Mouse (Mus musculus): ENCODE measurements around the gene Spen. TPM values are rescaled to one million over a fixed set of nuclear protein-coding genes. Genes with fewer than 3 reads are reported as not detected.

Spen gene
- polyA plus RNA-seq, 1 experiment, result 41.7 TPM

GRCm38 (mm10) chr4:141506352-141506751 is 32.0 kb downstream of the Spen start:
- Histone ChIP-seq H3K4me1 (ENCODE audit: control insufficient read depth, insufficient read depth, low read length) (peaks cover 40% of the 10 kb centered on the region), H3K4me3 (ENCODE audit: insufficient read depth, low read depth, low read length) (0 out of 2 replicates have a peak overlapping the region, but pooled peaks have one; percentile 0), H3K27ac (ENCODE audit: insufficient read depth, low read depth, low read length) (peak overlapping the region; percentile 71)
- TF ChIP-seq POLR2A (IDR thresholded peaks at IDR 0.05; ENCODE audit: insufficient read depth, low read depth, low read length) (no peak), CTCF (IDR thresholded peaks at IDR 0.05; ENCODE audit: insufficient read depth, low read depth, low read length) (no peak)
- 14% methylated on average over 10 of the region's 10 CpGs for WGBS

DNA sequence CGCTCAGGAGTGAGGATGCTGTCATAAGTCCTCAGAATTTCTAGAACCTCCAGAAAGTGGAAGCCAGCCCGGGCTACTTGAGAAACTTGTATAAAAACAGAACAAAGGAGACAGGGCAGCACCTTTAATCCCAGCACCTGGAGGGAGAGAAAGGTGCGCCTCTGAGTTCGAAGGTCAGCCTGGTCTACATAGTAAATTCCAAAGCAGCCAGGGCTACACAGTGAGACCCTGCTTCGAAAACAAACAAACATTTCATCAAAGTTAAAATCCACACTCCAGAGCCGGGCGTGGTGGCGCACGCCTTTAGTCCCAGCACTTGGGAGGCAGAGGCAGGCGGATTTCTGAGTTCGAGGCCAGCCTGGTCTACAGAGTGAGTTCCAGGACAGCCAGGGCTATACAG is 32.6 kb downstream of the Spen start:
- H3K27ac ChIP-seq (ENCODE audit: insufficient read depth, low read depth, low read length), result no peak overlapping the region
- H3K4me1 ChIP-seq (ENCODE audit: control insufficient read depth, insufficient read depth, low read length), result peaks cover 39% of the 10 kb centered on the region
- no peak overlapping the region for H3K4me3 ChIP-seq (ENCODE audit: insufficient read depth, low read depth, low read length)
- TF ChIP-seq POLR2A (IDR thresholded peaks at IDR 0.05; ENCODE audit: insufficient read depth, low read depth, low read length) (no peak), CTCF (IDR thresholded peaks at IDR 0.05; ENCODE audit: insufficient read depth, low read depth, low read length) (no peak)
- WGBS, result 92% methylated on average over 11 of the region's 11 CpGs

GRCm38 (mm10) chr4:141504471-141504870 is 33.9 kb downstream of the Spen start:
- H3K4me3 ChIP-seq (ENCODE audit: insufficient read depth, low read depth, low read length), result no peak overlapping the region
- no peak overlapping the region for H3K27ac ChIP-seq (ENCODE audit: insufficient read depth, low read depth, low read length)
- 92% methylated on average over 4 of the region's 4 CpGs for WGBS
- TF ChIP-seq POLR2A (IDR thresholded peaks at IDR 0.05; ENCODE audit: insufficient read depth, low read depth, low read length) (no peak), CTCF (IDR thresholded peaks at IDR 0.05; ENCODE audit: insufficient read depth, low read depth, low read length) (no peak)
- H3K4me1 ChIP-seq (ENCODE audit: control insufficient read depth, insufficient read depth, low read length), result peaks cover 42% of the 10 kb centered on the region

DNA sequence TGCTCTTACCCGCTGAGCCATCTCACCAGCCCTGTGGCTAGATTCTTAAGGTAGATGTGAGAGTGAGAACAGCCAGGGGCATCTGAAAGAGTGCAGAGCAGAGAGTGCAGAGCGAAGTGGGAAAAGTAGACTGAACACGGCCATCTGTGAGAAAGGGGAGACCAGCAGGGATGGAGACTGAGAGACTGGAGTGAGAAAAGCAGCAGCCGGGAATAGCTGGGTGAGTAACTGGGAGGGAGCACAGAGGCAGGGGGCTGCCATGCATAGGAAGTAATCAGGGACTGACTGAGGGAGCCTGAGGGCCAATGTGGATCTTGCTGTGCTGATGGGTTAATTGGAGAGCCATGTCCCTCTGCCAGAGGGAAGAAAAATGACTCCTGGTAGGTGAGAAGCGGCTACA is 35.7 kb downstream of the Spen start:
- 55% methylated on average over 5 of the region's 5 CpGs for WGBS
- Histone ChIP-seq H3K27ac (ENCODE audit: insufficient read depth, low read depth, low read length) (no peak overlapping the region), H3K4me1 (ENCODE audit: control insufficient read depth, insufficient read depth, low read length) (peaks cover 47% of the 10 kb centered on the region), H3K4me3 (ENCODE audit: insufficient read depth, low read depth, low read length) (no peak overlapping the region)
- TF ChIP-seq CTCF (IDR thresholded peaks at IDR 0.05; ENCODE audit: insufficient read depth, low read depth, low read length) (no peak), POLR2A (IDR thresholded peaks at IDR 0.05; ENCODE audit: insufficient read depth, low read depth, low read length) (no peak)

DNA sequence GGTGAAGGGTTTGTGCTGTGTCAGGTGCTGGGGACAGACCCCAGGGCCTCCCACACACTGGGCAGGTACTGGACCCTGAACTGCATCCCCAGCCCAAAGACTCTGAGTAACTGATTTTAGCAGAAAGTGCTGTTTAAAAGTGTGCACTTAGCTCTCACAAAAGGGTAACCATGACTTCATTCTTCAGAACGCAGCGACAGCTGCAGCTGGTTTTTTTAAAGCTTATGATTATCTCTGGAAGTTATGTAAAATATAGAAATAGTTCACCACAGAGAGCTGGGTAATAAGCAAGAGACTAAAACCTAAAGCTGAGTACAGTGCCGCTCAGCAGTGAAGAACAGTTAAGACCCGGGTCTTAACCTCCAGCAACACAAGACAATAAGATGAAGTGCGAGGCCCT is 37.3 kb downstream of the Spen start:
- peaks cover 43% of the 10 kb centered on the region for H3K4me1 ChIP-seq (ENCODE audit: control insufficient read depth, insufficient read depth, low read length)
- H3K4me3 ChIP-seq (ENCODE audit: insufficient read depth, low read depth, low read length), result no peak overlapping the region
- peak overlapping the region; percentile 59; the same call in 1 of the 2 replicates for H3K27ac ChIP-seq (ENCODE audit: insufficient read depth, low read depth, low read length)
- WGBS, result 15% methylated on average over 5 of the region's 5 CpGs
- no peak for TF ChIP-seq POLR2A (IDR thresholded peaks at IDR 0.05; ENCODE audit: insufficient read depth, low read depth, low read length)
- TF ChIP-seq CTCF (IDR thresholded peaks at IDR 0.05; ENCODE audit: insufficient read depth, low read depth, low read length), result no peak

GRCm38 (mm10) chr4:141500637-141501036 is 37.8 kb downstream of the Spen start:
- Histone ChIP-seq H3K4me3 (ENCODE audit: insufficient read depth, low read depth, low read length) (no peak overlapping the region), H3K27ac (ENCODE audit: insufficient read depth, low read depth, low read length) (no peak overlapping the region), H3K4me1 (ENCODE audit: control insufficient read depth, insufficient read depth, low read length) (peaks cover 43% of the 10 kb centered on the region)
- 51% methylated on average over 4 of the region's 4 CpGs for WGBS
- TF ChIP-seq POLR2A (IDR thresholded peaks at IDR 0.05; ENCODE audit: insufficient read depth, low read depth, low read length), result no peak

DNA sequence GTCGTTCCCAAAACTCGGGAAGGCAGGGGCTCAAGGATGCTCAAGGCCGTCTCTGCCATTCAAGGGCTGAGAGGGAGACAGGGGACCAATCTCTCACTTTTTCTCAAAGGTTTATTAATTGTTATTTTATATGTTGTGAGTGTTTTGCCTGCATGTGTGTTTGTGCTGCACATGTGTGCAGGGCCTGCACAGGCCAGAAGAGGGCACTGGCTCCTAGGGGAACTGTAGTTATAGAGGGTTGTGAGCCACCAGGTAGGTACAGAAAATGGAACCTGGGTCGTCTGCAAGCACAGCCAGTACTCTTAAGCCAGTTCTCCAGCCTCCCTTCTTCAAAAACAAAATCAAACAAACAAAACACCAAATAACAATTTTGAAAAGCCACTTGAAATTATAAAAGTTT is 49.7 kb downstream of the Spen start:
- Histone ChIP-seq H3K27ac (ENCODE audit: insufficient read depth, low read depth, low read length) (no peak overlapping the region), H3K4me3 (ENCODE audit: insufficient read depth, low read depth, low read length) (no peak overlapping the region), H3K4me1 (ENCODE audit: control insufficient read depth, insufficient read depth, low read length) (no peaks in the 10 kb centered on the region)
- WGBS, result 91% methylated on average over 4 of the region's 4 CpGs
- TF ChIP-seq CTCF (IDR thresholded peaks at IDR 0.05; ENCODE audit: insufficient read depth, low read depth, low read length) (no peak), POLR2A (IDR thresholded peaks at IDR 0.05; ENCODE audit: insufficient read depth, low read depth, low read length) (no peak)

GRCm38 (mm10) chr4:141487581-141487980 is 50.8 kb downstream of the Spen start:
- no peak for TF ChIP-seq CTCF (IDR thresholded peaks at IDR 0.05; ENCODE audit: insufficient read depth, low read depth, low read length)
- no peak for TF ChIP-seq POLR2A (IDR thresholded peaks at IDR 0.05; ENCODE audit: insufficient read depth, low read depth, low read length)
- WGBS, result 80% methylated on average over 11 of the region's 11 CpGs
- Histone ChIP-seq H3K27ac (ENCODE audit: insufficient read depth, low read depth, low read length) (no peak overlapping the region), H3K4me3 (ENCODE audit: insufficient read depth, low read depth, low read length) (no peak overlapping the region), H3K4me1 (ENCODE audit: control insufficient read depth, insufficient read depth, low read length) (no peaks in the 10 kb centered on the region)

DNA sequence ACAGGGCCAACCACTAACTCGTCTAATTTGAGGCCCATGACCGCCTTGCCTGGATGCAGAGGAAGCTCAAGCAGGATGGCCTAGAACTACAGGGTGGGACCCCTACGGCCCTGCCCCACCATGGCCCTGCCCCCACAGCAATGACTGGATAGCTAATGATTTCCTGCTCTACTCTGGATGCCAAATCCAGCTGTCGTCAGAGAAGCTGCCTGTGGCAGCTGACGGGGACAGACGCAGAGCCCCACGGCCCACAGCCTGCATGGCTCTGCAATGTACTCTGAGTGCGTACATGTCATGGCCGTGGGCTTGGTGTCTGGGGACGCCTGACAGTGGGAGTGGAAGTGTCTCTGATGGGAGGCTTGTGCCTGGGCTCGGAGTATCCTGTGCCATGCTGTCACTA is 54.3 kb downstream of the Spen start:
- Histone ChIP-seq H3K4me3 (ENCODE audit: insufficient read depth, low read depth, low read length) (no peak overlapping the region), H3K27ac (ENCODE audit: insufficient read depth, low read depth, low read length) (no peak overlapping the region), H3K4me1 (ENCODE audit: control insufficient read depth, insufficient read depth, low read length) (peaks cover 4% of the 10 kb centered on the region)
- 69% methylated on average over 11 of the region's 11 CpGs for WGBS
- TF ChIP-seq POLR2A (IDR thresholded peaks at IDR 0.05; ENCODE audit: insufficient read depth, low read depth, low read length) (no peak), CTCF (IDR thresholded peaks at IDR 0.05; ENCODE audit: insufficient read depth, low read depth, low read length) (no peak)

GRCm38 (mm10) chr4:141479411-141479810 is 59.0 kb downstream of the Spen start:
- Histone ChIP-seq H3K27ac (ENCODE audit: insufficient read depth, low read depth, low read length) (no peak overlapping the region), H3K4me1 (ENCODE audit: control insufficient read depth, insufficient read depth, low read length) (peaks cover 40% of the 10 kb centered on the region), H3K4me3 (ENCODE audit: insufficient read depth, low read depth, low read length) (no peak overlapping the region)
- TF ChIP-seq CTCF (IDR thresholded peaks at IDR 0.05; ENCODE audit: insufficient read depth, low read depth, low read length), result no peak
- no peak for TF ChIP-seq POLR2A (IDR thresholded peaks at IDR 0.05; ENCODE audit: insufficient read depth, low read depth, low read length)
- 67% methylated on average over 8 of the region's 8 CpGs for WGBS

Measured in olfactory bulb, adult 2 months (tissue).